Mouse (Mus musculus): Measurements from ENCODE around the gene Grb14. TPM values are rescaled to one million over a fixed set of nuclear protein-coding genes. Genes with fewer than 3 reads are reported as not detected.

Grb14 gene
- total and polyA plus RNA-seq, 3 experiments, result 0.61 to 0.85 (median 0.74) TPM

DNA sequence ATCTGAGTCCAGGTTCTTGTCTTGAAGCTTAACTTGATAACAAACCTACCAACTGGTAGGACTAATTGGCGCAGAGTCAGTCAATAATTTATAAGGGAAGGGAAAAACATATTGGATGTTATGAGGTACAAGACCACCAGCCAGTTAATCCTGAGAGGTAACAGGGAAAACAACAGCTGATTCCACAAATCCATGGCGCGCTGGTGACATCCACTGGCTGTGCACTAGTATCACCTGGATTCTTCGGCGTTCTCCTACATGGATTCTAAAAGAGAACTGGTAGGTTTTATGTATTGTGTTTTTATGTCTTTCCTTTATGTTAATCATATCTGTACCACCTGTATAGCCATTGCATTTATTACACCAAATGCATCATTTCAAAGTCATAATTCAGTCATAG is 119.9 kb downstream of the Grb14 start:
- no peaks in the 10 kb centered on the region for H3K27me3 ChIP-seq (replicated peaks)
- no peaks in the 10 kb centered on the region for H3K9me3 ChIP-seq (replicated peaks; ENCODE audit: low read length)

GRCm38 (mm10) chr2:64897844-64898243 is 126.9 kb downstream of the Grb14 start:
- Histone ChIP-seq H3K4me2 (ENCODE audit: insufficient read depth, low read depth, poor library complexity, severe bottlenecking) (no peak overlapping the region), H3K79me2 (replicated peaks; ENCODE audit: control insufficient read depth, extremely low read depth, insufficient read depth, poor library complexity, severe bottlenecking) (no peaks in the 10 kb centered on the region), H3K4me3 (replicated peaks in 1 of 3; ENCODE audit: low read depth in 2 of 3, low read length in 2 of 3, poor library complexity in 1 of 3) (no peak overlapping the region), H3K4me1 (ENCODE audit: control insufficient read depth in 1 of 2, insufficient read depth in 2 of 2) (no peaks in the 10 kb centered on the region), H3K36me3 (replicated peaks in 1 of 2; ENCODE audit: control insufficient read depth in 1 of 2, insufficient read depth in 1 of 2, low read length in 1 of 2) (no peaks in the 10 kb centered on the region), H3K9ac (ENCODE audit: insufficient read depth, low read depth) (no peak overlapping the region), H3K27ac (ENCODE audit: insufficient read depth, low read depth) (no peak overlapping the region), H3K9me3 (replicated peaks; ENCODE audit: low read length) (no peaks in the 10 kb centered on the region), H3K27me3 (replicated peaks) (no peaks in the 10 kb centered on the region)
- dilution Hi-C loops (cut with MboI; ENCODE audit: extremely low pct_ligation_motif_present, extremely low pct_unique_long_range_greater_than_20kb, low sequenced_read_pairs) (no loop called here), in situ Hi-C loops (cut with MboI; ENCODE audit: low pct_ligation_motif_present, low pct_unique_long_range_greater_than_20kb, low sequenced_read_pairs) (no loop called here)
- no peak for TF ChIP-seq CHD1 (IDR thresholded peaks at IDR 0.05; ENCODE audit: low read depth, low read length)
- TF ChIP-seq IRF4 (IDR thresholded peaks at IDR 0.05; ENCODE audit: low read depth, low read length), result no peak
- no peak for TF ChIP-seq KAT2A (IDR thresholded peaks at IDR 0.05; ENCODE audit: insufficient replicate concordance, low read length)
- no peak for TF ChIP-seq HCFC1 (IDR thresholded peaks at IDR 0.05; ENCODE audit: low read depth, low read length)
- TF ChIP-seq USF2 (conservative IDR thresholded peaks at IDR 0.05; ENCODE audit: low read depth, low read length), result no peak
- no peak for TF ChIP-seq TCF12 (IDR thresholded peaks at IDR 0.05; ENCODE audit: low read depth, low read length)
- TF ChIP-seq ZNF384 (IDR thresholded peaks at IDR 0.05; ENCODE audit: low read depth, low read length), result no peak
- TF ChIP-seq POLR2AphosphoS2 (IDR thresholded peaks at IDR 0.05; ENCODE audit: low read depth, low read length), result no peak
- TF ChIP-seq RAD21 (IDR thresholded peaks at IDR 0.05; ENCODE audit: low read depth, low read length), result no peak
- no peak for TF ChIP-seq NELFE (IDR thresholded peaks at IDR 0.05; ENCODE audit: low read depth, low read length)
- no peak for TF ChIP-seq MXI1 (IDR thresholded peaks at IDR 0.05; ENCODE audit: low read depth, low read length)
- no peak for DNase-seq (ENCODE audit: extremely low read depth)

More for the DNA sequence above, 119.9 kb downstream of the Grb14 start:
- dilution Hi-C loops (cut with MboI; ENCODE audit: extremely low pct_ligation_motif_present, extremely low pct_unique_long_range_greater_than_20kb, low sequenced_read_pairs), result no loop called here
- in situ Hi-C loops (cut with MboI; ENCODE audit: low pct_ligation_motif_present, low pct_unique_long_range_greater_than_20kb, low sequenced_read_pairs), result no loop called here
- Histone ChIP-seq H3K36me3 (replicated peaks in 1 of 2; ENCODE audit: control insufficient read depth in 1 of 2, insufficient read depth in 1 of 2, low read length in 1 of 2) (no peaks in the 10 kb centered on the region), H3K4me1 (ENCODE audit: control insufficient read depth in 1 of 2, insufficient read depth in 2 of 2) (no peaks in the 10 kb centered on the region), H3K79me2 (replicated peaks; ENCODE audit: control insufficient read depth, extremely low read depth, insufficient read depth, poor library complexity, severe bottlenecking) (no peaks in the 10 kb centered on the region), H3K27ac (ENCODE audit: insufficient read depth, low read depth) (no peak overlapping the region), H3K4me3 (replicated peaks in 1 of 3; ENCODE audit: low read depth in 2 of 3, low read length in 2 of 3, poor library complexity in 1 of 3) (no peak overlapping the region), H3K4me2 (ENCODE audit: insufficient read depth, low read depth, poor library complexity, severe bottlenecking) (no peak overlapping the region), H3K9ac (ENCODE audit: insufficient read depth, low read depth) (no peak overlapping the region)
- no peak for DNase-seq (ENCODE audit: extremely low read depth)
- TF ChIP-seq IRF4 (IDR thresholded peaks at IDR 0.05; ENCODE audit: low read depth, low read length) (no peak), SMC3 (IDR thresholded peaks at IDR 0.05; ENCODE audit: low read depth, low read length) (no peak), JUND (conservative IDR thresholded peaks at IDR 0.05; ENCODE audit: low read depth, low read length) (no peak), MAX (IDR thresholded peaks at IDR 0.05; ENCODE audit: low read length) (no peak), USF2 (conservative IDR thresholded peaks at IDR 0.05; ENCODE audit: low read depth, low read length) (no peak), CTCF (conservative IDR thresholded peaks at IDR 0.05 in 1 of 2, IDR thresholded peaks at IDR 0.05 in 1 of 2; ENCODE audit: low read depth in 2 of 2, low read length in 2 of 2) (no peak), CHD1 (IDR thresholded peaks at IDR 0.05; ENCODE audit: low read depth, low read length) (no peak), BHLHE40 (IDR thresholded peaks at IDR 0.05; ENCODE audit: low read depth, low read length) (no peak), USF1 (IDR thresholded peaks at IDR 0.05; ENCODE audit: low read depth, low read length) (no peak), ZMIZ1 (IDR thresholded peaks at IDR 0.05; ENCODE audit: low read depth, low read length) (no peak), MAZ (IDR thresholded peaks at IDR 0.05; ENCODE audit: low read depth, low read length) (no peak), ZNF384 (IDR thresholded peaks at IDR 0.05; ENCODE audit: low read depth, low read length) (no peak), ETS1 (conservative IDR thresholded peaks at IDR 0.05; ENCODE audit: low read depth, low read length) (no peak)
